Mouse (Mus musculus) C2C12 (cell line): ENCODE measurements around the gene Sdhaf2.

Experiments used
- CEBPB ChIP-seq: IDR thresholded peaks from one replicate; pipeline ENCODE4 v1.6.1; 2011; ENCODE audit warnings: low read depth, mild to moderate bottlenecking, control low read depth, moderate library complexity
- CTCF ChIP-seq: IDR thresholded peaks from one replicate; pipeline ENCODE4 v1.5.1; 2011; ENCODE audit not compliant: control insufficient read depth, insufficient read depth, insufficient read length
- MAX ChIP-seq: IDR thresholded peaks from one replicate; pipeline ENCODE4 v1.6.1; 2011; ENCODE audit warnings: mild to moderate bottlenecking, control low read depth
- MYOD1 ChIP-seq: IDR thresholded peaks from one replicate; pipeline ENCODE4 v1.6.1; 2011; ENCODE audit warnings: low read depth; ENCODE audit not compliant: control insufficient read depth, insufficient read length
- MYOG ChIP-seq: IDR thresholded peaks from one replicate; pipeline ENCODE4 v1.6.1; 2011; ENCODE audit not compliant: control insufficient read depth, insufficient read length; ENCODE audit errors: extremely low read depth
- USF1 ChIP-seq: IDR thresholded peaks from one replicate; pipeline ENCODE4 v1.6.1; 2011; ENCODE audit warnings: low read depth, mild to moderate bottlenecking, control low read depth, moderate library complexity

- TF ChIP-seq CTCF (no peak), MAX (no peak), MYOD1 (no peak), CEBPB (no peak), USF1 (no peak), MYOG (no peak)
These were observed 69.0 kb downstream of the Sdhaf2 start, which contains the start of gene Lrrc10b for GRCm38 (mm10) chr19:10456752-10457483.
